Mouse (Mus musculus) ovary, postnatal 36 days (tissue): ENCODE results near the gene Gm32717.
"Not testable (repeated sequence)": the region's sequence is repeated elsewhere in the genome, so short reads cannot be mapped to it uniquely, and the experiment has no call there.

ENCODE experiments used
- DNase-seq: peaks from one replicate; pipeline ENCODE4 v3.0.0; 2022; ENCODE audit warnings: low spot score, mixed read lengths

The Gm32717 gene

DNA sequence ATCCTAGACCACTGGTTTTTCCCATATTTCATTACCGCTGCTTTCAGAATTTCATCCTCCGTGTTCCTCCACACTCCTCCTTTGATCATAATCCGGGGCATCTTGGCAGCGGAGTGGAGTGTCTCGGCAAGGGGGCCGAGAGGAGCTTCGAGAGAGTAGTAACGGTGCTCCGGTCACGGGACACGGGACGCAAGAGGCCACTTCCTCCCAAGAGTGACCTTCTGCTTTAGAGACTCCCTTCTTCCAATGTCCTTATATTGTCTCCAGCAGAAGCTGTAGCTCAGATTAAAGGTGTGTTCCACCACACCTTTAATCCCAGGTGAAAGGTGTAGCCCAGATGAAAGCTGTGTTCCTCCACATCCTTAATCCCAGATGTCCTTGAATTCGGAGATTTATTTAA is at the start of gene Gm32717:
Gene Gm32717, minus strand, starts transcription at position 101 of the 400 bp plus-strand sequence.
- DNase-seq, result not testable (repeated sequence)

DNA sequence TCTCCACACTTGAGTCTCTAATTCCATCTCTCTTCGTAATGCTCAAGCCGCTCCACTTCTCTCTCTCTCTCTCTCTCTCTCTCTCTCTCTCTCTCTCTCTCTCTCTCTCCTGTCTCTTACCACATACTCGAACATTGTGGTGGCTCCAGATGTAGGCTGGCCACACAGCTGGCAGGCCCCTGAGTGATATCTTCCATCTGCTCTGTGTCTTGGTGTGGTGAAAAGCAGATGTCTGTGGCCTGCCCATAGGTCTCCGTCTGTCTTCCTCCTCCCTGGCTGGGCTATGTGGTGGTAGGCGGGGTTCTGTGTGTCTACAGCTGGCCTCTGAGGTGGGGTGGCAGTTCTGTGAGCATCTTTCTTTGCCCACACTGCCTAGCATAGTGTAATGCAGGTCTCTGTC is 42.4 kb upstream of the Gm32717 start:
- not testable (repeated sequence) for DNase-seq

DNA sequence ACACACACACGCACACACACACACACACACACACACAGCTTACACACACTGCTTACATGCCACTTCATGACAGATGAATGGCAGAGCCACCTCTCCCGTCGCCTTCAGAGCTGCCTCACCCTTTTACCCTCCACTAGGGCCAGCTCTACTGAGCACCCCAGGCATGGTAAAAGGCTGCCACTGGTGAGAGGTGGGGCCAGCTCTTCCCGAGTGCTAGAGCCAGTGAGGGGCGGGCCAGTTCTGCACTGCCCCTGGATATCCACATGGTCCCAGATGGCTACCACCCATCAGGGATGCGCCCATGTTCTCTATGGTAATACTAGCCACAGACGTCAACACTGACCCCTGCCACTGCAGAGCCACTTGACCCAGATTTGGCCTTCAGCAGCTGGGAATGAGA is 42.0 kb upstream of the Gm32717 start:
- DNase-seq, result not testable (repeated sequence)

DNA sequence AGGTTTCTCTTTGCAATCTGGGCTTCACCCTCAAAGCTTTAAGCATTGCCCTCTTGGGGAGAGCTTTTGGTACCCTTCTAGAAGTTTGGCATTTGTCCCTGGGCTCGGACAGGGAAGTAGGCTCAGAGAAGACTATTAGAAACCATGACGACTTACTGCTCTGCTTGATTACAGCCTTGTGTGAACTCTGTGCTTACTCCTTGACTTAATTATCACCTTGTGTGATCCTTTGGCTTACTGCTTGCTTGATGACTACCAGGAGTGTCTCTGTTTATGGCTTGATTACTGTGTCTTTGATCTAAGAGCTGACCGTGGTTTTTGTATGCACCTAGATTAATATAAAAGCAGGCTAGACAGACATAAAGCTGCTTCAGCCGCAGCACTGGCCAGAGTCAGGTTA is 37.5 kb upstream of the Gm32717 start:
- DNase-seq, result not testable (repeated sequence)

DNA sequence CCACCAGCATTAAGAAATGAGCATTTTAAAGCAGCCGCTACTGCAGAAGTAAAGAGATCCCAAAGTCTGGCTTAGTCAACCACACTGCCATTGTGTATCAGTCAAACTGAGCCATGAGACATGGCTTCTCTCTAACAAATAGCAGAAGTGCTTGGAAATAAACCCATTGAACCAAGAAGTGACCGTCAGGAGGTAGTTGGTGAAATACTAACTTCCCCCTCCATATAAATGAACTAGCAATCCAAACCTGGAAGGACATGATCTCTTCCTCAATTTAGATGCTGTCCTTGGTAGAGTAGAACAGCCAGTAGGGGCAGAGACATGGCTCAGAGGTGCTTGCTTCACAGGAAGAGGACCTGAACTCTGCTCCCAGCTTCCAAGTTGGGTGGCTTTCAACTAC is 30.8 kb upstream of the Gm32717 start:
- DNase-seq, result not testable (repeated sequence)

DNA sequence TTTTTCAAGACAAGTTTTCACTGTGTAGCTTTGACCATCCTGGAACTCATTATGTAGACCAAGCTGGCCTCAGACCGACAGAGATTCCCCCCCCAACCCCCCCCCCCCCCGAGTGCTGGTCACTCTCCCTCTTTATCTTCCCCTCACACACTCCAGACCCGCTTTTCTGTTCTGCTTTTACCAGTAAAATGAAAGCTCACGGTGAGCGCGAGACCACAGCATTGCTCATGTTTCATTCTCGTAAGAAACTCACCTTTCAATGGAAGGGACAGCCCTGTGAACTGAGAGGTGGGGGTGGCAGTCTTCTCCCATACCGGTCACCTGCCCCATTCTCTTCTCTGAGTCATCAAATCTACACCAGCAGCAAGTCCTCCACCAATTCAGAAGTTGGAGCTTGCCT is 28.2 kb upstream of the Gm32717 start:
- not testable (repeated sequence) for DNase-seq

DNA sequence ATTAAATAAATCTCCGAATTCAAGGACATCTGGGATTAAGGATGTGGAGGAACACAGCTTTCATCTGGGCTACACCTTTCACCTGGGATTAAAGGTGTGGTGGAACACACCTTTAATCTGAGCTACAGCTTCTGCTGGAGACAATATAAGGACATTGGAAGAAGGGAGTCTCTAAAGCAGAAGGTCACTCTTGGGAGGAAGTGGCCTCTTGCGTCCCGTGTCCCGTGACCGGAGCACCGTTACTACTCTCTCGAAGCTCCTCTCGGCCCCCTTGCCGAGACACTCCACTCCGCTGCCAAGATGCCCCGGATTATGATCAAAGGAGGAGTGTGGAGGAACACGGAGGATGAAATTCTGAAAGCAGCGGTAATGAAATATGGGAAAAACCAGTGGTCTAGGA is 17.8 kb upstream of the Gm32717 start, which contains the start of gene Gm32802:
Gene Gm32802, plus strand, starts transcription at position 301 of the 400 bp plus-strand sequence.
- not testable (repeated sequence) for DNase-seq

DNA sequence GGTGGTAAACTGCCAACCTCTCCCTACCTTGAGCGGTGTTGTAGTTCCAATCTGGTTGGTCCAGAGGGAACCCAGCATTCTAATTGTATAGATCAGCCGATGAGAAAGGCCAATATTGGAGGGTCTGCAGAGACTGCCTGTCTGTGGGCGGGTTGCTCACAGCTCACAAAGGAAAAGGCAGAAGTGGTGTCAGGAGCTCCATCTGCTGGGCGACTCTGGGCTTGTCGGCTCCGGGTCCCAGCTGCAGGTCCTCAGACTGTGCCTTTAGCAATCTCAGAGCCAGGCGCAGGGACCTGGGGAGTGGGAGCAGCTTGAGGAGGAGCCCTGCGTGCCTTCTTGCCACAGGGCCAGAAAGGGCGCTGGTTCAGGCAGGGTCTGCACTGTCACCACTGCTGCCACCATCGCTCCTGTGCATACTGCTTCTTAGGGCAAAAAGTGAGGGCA is 10.3 kb upstream of the Gm32717 start:
- DNase-seq, result peak; percentile 25

DNA sequence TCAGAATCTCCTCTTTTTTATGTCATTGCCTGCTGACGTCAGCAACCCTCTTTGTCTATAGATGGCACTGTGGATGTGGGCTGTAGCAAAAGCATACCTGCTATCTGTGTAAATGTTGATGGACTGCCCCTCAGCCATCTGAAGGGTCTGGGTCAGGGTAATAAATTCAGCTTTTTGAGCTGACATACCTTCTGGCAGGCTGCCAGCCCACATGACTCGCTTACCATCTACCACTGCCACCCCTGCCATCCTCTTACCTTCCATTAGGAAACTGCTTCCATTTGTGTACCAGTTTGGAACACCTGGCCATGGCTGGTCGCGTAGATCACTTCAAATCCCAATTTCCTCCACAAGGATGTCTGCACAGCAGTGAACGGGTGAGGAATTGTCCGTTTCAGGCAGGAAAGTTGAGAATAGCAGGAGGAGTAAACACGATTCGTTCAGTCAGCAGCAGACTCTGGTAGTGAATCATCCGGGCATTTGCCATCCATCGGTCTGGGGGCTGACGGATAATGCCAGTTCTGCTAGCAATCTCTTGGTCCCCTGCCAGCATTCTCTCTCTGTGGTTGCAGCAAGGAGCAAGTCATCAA is 8.5 kb upstream of the Gm32717 start:
- not testable (repeated sequence) for DNase-seq

DNA sequence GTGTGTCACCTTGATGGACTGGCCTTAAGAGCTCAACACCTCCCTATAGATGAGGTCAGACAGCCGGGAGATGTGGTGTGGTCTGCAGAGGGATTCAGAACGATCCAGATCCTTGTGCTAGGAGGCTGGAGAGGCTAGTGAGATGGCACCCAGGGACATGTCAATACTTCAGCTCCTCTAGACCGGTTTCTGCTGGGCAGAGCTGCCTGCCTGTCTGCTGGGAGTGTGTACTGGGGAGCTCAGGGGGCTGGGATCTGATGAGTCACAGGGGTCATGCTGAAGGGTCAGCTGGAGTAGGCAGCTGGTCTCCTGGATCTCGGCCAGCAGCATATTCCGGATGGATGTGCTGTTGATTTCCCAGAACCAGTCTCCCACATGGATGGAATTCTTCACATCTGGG is 8.0 kb downstream of the Gm32717 start:
- not testable (repeated sequence) for DNase-seq

DNA sequence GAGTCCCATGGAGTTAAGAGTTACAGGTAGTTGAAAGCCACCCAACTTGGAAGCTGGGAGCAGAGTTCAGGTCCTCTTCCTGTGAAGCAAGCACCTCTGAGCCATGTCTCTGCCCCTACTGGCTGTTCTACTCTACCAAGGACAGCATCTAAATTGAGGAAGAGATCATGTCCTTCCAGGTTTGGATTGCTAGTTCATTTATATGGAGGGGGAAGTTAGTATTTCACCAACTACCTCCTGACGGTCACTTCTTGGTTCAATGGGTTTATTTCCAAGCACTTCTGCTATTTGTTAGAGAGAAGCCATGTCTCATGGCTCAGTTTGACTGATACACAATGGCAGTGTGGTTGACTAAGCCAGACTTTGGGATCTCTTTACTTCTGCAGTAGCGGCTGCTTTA is 13.0 kb downstream of the Gm32717 start:
- not testable (repeated sequence) for DNase-seq

DNA sequence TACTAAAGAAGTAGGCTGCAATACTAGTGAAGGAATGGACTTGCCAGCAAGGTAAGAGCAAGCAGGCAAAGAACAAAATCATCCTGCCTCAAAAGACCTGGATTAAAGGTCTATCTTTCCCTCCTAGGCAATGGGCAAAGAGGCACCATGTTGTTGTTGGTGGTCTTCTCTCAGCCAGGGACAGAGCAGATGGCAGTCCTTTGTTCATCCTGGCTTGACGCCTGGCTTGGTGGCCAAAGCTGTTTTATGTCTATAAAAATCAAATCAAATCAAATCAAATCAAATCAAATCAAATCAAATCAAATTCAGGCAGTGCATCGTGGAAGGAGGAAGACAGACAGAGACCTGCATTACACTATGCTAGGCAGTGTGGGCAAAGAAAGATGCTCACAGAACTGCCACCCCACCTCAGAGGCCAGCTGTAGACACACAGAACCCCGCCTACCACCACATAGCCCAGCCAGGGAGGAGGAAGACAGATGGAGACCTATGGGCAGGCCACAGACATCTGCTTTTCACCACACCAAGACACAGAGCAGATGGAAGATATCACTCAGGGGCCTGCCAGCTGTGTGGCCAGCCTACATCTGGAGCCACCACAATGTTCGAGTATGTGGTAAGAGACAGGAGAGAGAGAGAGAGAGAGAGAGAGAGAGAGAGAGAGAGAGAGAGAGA is 24.7 kb downstream of the Gm32717 start:
- DNase-seq, result not testable (repeated sequence)

DNA sequence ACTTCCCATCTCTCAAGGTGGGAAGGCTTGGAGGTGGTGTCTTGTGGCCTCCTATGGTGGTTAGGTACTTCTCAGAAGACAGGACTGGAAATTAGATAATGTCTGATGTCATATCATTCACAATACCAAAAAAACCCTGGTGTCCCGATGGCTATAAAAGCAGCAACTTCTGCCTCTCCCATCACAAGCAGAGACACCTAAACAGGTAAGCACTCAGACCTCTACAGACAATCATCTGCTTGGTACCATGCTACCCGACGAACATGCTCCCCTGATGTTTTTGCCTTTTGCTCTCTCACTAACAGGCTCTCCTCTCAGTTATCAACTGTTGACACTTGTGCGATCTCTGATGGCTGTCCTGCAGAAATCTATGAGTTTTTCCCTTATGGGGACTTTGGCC is 35.9 kb downstream of the Gm32717 start, which contains the start of gene Il22:
Gene Il22, plus strand, starts transcription at position 301 of the 400 bp plus-strand sequence.
- DNase-seq, result no peak

DNA sequence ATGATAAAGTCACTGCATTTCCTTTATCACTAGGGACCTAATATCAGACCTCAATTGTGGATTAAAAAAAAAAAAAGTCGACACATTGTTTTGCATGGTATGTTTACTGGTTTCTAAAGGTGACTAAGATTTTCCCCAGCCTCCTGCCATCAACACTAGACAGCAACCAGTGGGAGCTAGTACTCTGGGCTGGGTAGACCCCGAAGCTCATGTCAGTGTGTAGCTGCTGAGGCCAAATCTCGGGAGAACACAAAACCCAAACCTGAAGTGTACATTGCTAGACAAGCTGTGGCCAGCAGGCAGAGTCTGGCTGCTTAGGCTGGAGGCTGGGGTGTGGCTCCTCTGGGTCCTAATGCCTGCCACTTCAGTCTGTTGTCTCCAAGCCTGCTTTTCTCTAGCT is 45.4 kb downstream of the Gm32717 start:
- DNase-seq, result not testable (repeated sequence)
